Mouse (Mus musculus): ENCODE data around the gene Myt1. TPM values are rescaled to one million over a fixed set of nuclear protein-coding genes. Genes with fewer than 3 reads are reported as not detected.
"Not testable (repeated sequence)": the region's sequence is repeated elsewhere in the genome, so short reads cannot be mapped to it uniquely, and the experiment has no call there.

Myt1 gene
- polyA plus RNA-seq, 1 experiment from 2014 or later, result 0.06 TPM

DNA sequence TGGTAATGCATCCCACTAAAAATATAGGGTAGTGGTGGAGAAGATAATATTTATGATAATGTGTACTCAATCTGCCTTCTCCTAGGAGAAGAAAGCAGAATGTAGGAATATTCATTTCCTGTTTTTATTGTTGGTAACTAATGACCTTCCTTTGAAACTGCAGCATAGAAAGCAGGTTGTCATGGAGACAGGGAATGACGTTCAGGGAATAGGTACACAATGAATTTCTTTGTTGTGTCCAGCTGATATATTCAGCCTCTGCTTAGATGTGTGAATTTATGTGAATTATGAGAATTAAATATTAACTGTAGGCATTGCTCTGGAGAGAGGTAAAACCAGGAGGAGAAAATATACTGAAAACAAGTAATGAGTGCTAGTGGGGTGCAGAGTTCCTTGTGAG lies 18.3 kb downstream of the Myt1 start:
- no peaks in the 10 kb centered on the region for H3K9me3 ChIP-seq (replicated peaks)
- 39% methylated on average over 1 of the region's 1 CpGs for WGBS
- no peak overlapping the region for H3K4me3 ChIP-seq
- H3K9ac ChIP-seq, result no peak overlapping the region
- H3K36me3 ChIP-seq, result no peaks in the 10 kb centered on the region
- no peak overlapping the region for H3K4me2 ChIP-seq
- ATAC-seq (ENCODE audit: insufficient number of reproducible peaks, low FRiP score), result no peak
- no peaks in the 10 kb centered on the region for H3K4me1 ChIP-seq (replicated peaks)
- no peak overlapping the region for H3K27ac ChIP-seq (ENCODE audit: poor library complexity, severe bottlenecking)
- H3K27me3 ChIP-seq (replicated peaks), result no peaks in the 10 kb centered on the region

DNA sequence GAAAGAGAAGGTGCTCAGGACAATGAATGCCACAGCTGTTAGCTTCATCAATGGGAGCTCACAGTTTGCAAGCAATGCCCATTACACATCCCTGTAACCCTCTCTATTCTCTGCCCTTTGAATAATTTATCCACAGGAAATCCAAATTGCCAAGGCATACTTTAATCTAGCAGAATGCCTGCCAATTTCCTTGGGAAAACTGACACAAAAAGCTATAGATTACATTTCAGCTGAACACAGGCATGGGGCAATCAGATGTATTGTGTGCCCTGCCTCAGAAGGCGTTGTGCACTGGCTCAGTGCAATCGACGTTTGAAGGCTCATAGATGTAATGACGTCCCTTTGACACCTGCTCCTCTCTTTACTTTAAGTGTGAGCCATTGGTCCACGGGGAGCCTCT lies 24.7 kb downstream of the Myt1 start:
- no peak for ATAC-seq (ENCODE audit: insufficient number of reproducible peaks, low FRiP score)
- H3K9me3 ChIP-seq (replicated peaks), result no peaks in the 10 kb centered on the region
- H3K27ac ChIP-seq (ENCODE audit: poor library complexity, severe bottlenecking), result no peak overlapping the region
- H3K4me2 ChIP-seq, result no peak overlapping the region
- H3K4me1 ChIP-seq (replicated peaks), result no peaks in the 10 kb centered on the region
- WGBS, result 67% methylated on average over 5 of the region's 5 CpGs
- no peaks in the 10 kb centered on the region for H3K36me3 ChIP-seq
- H3K27me3 ChIP-seq (replicated peaks), result no peaks in the 10 kb centered on the region
- no peak overlapping the region for H3K9ac ChIP-seq
- no peak overlapping the region for H3K4me3 ChIP-seq

DNA sequence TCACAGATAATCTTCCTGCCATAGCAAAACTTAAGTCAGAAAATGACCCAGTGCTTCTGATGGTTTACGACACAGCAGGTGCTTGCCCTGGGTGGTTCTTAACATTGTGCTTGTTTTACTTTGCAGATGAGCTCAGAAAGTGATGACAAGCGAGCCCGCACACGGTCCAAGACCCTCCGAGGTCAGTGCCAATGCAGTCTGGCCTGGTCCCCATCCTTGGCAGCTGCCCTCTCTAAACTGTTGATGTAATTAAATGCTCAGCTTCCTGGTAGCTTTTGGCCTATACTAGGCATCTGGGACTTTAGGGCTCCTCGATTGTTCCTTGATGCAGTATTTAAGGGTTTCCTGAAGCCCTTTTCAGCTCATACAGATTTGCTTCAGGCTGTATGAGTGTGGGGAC lies 26.3 kb downstream of the Myt1 start:
- H3K36me3 ChIP-seq, result no peaks in the 10 kb centered on the region
- no peak overlapping the region for H3K27ac ChIP-seq (ENCODE audit: poor library complexity, severe bottlenecking)
- no peaks in the 10 kb centered on the region for H3K9me3 ChIP-seq (replicated peaks)
- 70% methylated on average over 6 of the region's 6 CpGs for WGBS
- H3K27me3 ChIP-seq (replicated peaks), result no peaks in the 10 kb centered on the region
- no peaks in the 10 kb centered on the region for H3K4me1 ChIP-seq (replicated peaks)
- H3K4me3 ChIP-seq, result no peak overlapping the region
- no peak overlapping the region for H3K4me2 ChIP-seq
- ATAC-seq (ENCODE audit: insufficient number of reproducible peaks, low FRiP score), result no peak
- H3K9ac ChIP-seq, result no peak overlapping the region

DNA sequence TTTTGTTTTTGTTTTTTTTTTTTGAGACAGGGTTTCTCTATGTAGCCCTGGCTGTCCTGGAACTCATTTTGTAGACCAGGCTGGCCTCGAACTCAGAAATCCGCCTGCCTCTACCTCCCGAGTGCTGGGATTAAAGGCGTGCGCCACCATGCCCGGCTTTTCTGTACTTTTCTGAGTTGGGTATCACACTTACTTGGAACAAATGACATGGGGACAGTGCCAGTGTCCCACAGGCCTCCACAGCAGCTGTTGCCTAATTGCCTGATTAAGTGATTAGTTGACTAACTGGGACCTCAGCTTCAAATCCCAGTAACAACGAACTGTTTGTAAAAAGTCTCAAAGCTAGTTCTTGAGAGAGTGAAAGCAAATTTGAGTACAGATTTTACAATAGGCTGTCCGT lies 30.1 kb downstream of the Myt1 start:
- ATAC-seq (ENCODE audit: insufficient number of reproducible peaks, low FRiP score); H3K27me3 ChIP-seq (replicated peaks); H3K4me3 ChIP-seq; H3K36me3 ChIP-seq; H3K9ac ChIP-seq; H3K4me2 ChIP-seq; H3K9me3 ChIP-seq (replicated peaks); H3K4me1 ChIP-seq (replicated peaks); H3K27ac ChIP-seq (ENCODE audit: poor library complexity, severe bottlenecking): not testable (repeated sequence)
- WGBS, result 82% methylated on average over 8 of the region's 8 CpGs

DNA sequence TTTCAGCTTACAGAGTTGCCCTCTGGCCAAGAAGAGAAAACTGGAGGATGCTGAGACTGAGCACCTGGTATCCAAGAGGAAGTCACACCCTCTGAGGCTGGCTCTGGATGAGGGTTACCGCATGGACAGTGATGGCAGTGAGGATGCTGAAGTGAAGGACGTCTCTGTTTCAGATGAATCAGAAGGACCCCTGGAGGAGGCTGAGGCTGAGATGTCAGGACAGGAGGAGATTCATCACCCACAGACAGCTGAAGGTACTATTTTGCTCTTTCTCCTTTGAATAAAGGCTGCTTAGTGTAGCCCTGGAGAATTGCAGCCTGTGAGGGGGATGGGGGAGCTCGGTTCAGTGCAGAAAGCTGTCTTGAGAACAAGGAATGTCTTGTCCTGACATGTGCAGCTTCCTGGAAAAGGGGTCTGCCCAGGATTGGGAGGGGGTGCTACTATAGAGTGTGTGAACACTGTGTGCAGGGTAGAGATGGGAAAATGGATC lies 32.6 kb downstream of the Myt1 start:
- Histone ChIP-seq H3K4me1 (replicated peaks) (no peaks in the 10 kb centered on the region), H3K36me3 (no peaks in the 10 kb centered on the region), H3K9me3 (replicated peaks) (no peaks in the 10 kb centered on the region), H3K9ac (no peak overlapping the region), H3K27me3 (replicated peaks) (0 out of 2 replicates have a peak, but pooled peaks cover under 1% of the 10 kb centered on the region), H3K4me2 (no peak overlapping the region), H3K27ac (ENCODE audit: poor library complexity, severe bottlenecking) (no peak overlapping the region), H3K4me3 (no peak overlapping the region)
- 59% methylated on average over 3 of the region's 3 CpGs for WGBS
- ATAC-seq (ENCODE audit: insufficient number of reproducible peaks, low FRiP score), result no peak

DNA sequence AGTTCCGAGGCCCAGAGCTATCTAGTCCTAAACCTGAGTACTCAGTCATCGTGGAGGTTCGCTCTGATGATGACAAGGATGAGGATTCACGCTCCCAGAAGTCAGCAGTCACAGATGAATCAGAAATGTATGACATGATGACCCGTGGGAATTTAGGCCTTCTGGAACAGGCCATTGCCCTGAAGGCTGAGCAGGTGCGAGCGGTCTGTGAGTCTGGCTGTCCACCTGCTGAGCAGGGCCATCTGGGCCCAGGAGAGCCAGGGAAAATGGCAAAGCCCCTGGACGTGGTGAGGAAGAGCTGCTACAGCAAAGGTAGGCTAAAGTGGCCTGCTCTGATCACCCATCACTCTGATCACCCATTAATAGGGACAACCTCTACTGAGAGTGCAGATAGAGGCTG lies 34.5 kb downstream of the Myt1 start:
- Histone ChIP-seq H3K4me1 (replicated peaks) (no peaks in the 10 kb centered on the region), H3K36me3 (no peaks in the 10 kb centered on the region), H3K4me3 (no peak overlapping the region), H3K9me3 (replicated peaks) (no peaks in the 10 kb centered on the region), H3K4me2 (no peak overlapping the region), H3K27ac (ENCODE audit: poor library complexity, severe bottlenecking) (no peak overlapping the region), H3K27me3 (replicated peaks) (0 out of 2 replicates have a peak, but pooled peaks cover 3% of the 10 kb centered on the region), H3K9ac (no peak overlapping the region)
- 67% methylated on average over 8 of the region's 8 CpGs for WGBS
- no peak for ATAC-seq (ENCODE audit: insufficient number of reproducible peaks, low FRiP score)

DNA sequence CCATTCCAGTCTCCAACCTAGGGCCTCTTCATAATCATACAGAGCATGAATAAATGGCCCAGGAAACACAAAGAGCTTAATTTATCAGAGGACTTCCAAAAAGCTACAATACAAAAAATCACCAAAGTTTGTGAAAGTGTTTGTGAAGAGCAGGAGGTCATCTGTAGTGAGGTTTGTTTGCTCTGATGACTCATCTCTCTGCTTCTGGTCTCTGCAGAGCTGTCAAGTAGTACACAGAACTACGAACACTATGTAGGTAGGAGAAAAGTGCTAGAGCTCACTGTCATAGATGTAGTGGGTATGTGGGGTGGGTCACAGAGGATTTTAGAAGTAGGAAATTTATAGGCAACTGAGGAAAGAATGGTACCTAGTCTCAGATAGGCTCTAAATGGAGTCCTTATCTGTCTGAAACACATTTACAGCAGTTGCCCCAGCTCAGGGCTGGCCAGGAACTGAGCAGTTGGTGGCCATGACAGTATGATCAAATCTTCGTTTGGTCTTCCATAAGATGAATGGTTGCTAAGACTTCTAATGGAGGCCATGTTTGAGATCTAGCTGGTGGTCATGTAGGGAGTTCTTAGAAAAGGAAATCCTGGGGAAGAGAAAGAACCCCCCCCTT lies 66.0 kb downstream of the Myt1 start:
- H3K4me1 ChIP-seq (replicated peaks), result no peaks in the 10 kb centered on the region
- 55% methylated on average over 2 of the region's 2 CpGs for WGBS
- H3K4me3 ChIP-seq, result no peak overlapping the region
- H3K27ac ChIP-seq (ENCODE audit: poor library complexity, severe bottlenecking), result no peak overlapping the region
- no peak overlapping the region for H3K9ac ChIP-seq
- H3K4me2 ChIP-seq, result no peak overlapping the region
- peaks cover 10% of the 10 kb centered on the region; the same call in 1 of the 2 replicates for H3K27me3 ChIP-seq (replicated peaks)
- no peak for ATAC-seq (ENCODE audit: insufficient number of reproducible peaks, low FRiP score)
- H3K9me3 ChIP-seq (replicated peaks), result no peaks in the 10 kb centered on the region
- H3K36me3 ChIP-seq, result no peaks in the 10 kb centered on the region

DNA sequence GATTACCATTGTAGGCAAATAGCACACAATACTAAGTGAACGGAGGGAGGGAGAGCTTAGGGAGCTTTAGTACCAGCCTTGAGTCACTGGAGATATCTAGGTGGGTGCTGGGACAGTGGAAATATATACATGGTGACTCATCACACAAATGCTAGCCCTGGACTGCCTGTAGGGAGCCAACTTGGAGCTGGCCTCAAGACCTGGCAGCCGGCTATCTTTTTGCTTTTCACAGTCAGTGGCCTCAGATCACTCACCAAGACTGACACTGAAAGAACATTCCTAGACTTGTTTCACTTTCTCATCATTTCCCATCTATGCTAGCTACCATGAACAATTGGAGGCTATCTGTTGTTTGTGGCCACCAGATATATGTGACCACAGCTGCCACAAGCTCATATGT lies 69.6 kb downstream of the Myt1 start:
- Histone ChIP-seq H3K9ac (no peak overlapping the region), H3K4me3 (no peak overlapping the region), H3K27ac (ENCODE audit: poor library complexity, severe bottlenecking) (no peak overlapping the region), H3K36me3 (no peaks in the 10 kb centered on the region), H3K27me3 (replicated peaks) (peaks cover 10% of the 10 kb centered on the region; the same call in 1 of the 2 replicates), H3K4me2 (no peak overlapping the region), H3K9me3 (replicated peaks) (no peaks in the 10 kb centered on the region), H3K4me1 (replicated peaks) (no peaks in the 10 kb centered on the region)
- no peak for ATAC-seq (ENCODE audit: insufficient number of reproducible peaks, low FRiP score)
- 62% methylated on average over 2 of the region's 2 CpGs for WGBS

DNA sequence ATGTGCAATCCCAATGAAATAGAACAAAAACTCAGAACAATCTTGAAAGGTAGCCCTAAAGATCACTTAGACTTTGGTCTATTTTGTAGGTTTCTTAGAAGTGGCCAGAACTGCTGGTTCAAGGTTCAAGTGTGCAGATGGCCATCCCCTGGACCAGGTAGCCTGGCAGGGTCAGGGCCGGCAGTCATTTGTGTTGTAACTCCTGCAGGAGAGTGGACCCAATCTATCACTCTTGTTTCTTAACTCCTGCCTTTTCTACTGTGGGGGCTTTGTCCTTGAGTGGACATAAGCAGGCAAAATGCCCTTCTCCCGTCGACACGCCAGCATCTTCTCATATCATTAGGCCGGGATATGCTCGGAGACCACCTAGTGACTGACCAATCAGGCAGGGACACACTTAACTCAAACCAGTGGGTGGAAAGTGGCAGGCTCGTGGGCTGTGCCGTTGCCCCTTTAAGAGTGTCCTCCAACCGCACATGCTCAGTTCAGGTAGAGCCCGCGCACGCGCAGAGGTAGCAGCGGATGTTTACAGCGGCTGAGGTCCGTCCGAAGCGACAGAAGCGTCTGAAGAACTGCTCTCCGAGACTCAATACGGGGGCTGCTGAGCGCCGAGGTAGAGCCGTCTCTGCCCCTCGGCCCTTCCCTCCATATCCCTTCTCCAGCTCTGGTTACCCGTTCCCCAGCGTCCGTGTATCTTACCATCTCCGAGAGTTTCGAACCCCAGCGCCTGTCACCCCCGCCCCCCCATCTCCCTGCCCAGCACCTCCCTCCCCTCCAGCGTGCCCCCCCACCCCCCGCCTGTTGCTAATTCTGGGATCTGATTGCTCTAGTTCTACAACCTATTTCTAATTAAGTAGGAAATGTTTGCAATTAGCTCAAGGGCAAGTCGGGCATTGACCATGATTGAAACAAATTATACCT lies 74.5 kb downstream of the Myt1 start, which contains the start of gene Pcmtd2:
TSS of gene Pcmtd2 (plus strand) at position 483 of the 921 bp plus-strand sequence.
- peak within 1 kb of the TSS; percentile 77 for H3K4me2 ChIP-seq
- peak; percentile 98 for ATAC-seq (ENCODE audit: insufficient number of reproducible peaks, low FRiP score)
- H3K9ac ChIP-seq, result peak within 1 kb of the TSS; percentile 89
- under 1% methylated on average over 35 of the region's 35 CpGs for WGBS
- no peaks in the 10 kb centered on the region for H3K27me3 ChIP-seq (replicated peaks)
- H3K4me3 ChIP-seq, result peak within 1 kb of the TSS; percentile 93
- H3K36me3 ChIP-seq, result peaks cover 5% of the 10 kb centered on the region
- H3K9me3 ChIP-seq (replicated peaks), result no peaks in the 10 kb centered on the region
- peak within 1 kb of the TSS; percentile 88 for H3K27ac ChIP-seq (ENCODE audit: poor library complexity, severe bottlenecking)
- peaks cover 9% of the 10 kb centered on the region for H3K4me1 ChIP-seq (replicated peaks)

DNA sequence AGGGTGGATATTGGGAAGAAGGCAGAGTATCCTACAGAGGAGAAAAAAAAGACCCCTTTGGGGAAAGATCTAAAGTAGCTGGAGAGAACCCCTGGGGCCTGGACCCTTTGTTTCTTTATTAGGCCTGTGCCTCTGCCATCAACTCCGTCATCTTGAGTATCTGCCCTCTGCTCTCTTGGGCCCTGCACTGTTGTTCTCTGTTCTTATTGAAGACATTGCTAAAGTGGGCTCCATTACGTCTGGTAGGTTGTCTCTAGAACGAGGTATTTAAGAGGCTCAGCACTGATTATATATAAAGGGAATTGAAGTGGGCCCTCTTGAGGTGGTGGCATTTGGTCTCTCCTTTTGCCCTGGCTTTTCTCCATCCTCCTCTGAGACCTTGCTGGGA lies 75.2 kb downstream of the Myt1 start:
- peaks cover 6% of the 10 kb centered on the region for H3K36me3 ChIP-seq
- WGBS, result 1% methylated on average over 3 of the region's 3 CpGs
- ATAC-seq (ENCODE audit: insufficient number of reproducible peaks, low FRiP score), result peak; percentile 38; the same call in 1 of the 2 replicates
- H3K9ac ChIP-seq, result peak overlapping the region; percentile 89
- H3K4me1 ChIP-seq (replicated peaks), result peaks cover 9% of the 10 kb centered on the region
- no peaks in the 10 kb centered on the region for H3K27me3 ChIP-seq (replicated peaks)
- H3K27ac ChIP-seq (ENCODE audit: poor library complexity, severe bottlenecking), result peak overlapping the region; percentile 88
- no peaks in the 10 kb centered on the region for H3K9me3 ChIP-seq (replicated peaks)
- H3K4me3 ChIP-seq, result peak overlapping the region; percentile 93
- peak overlapping the region; percentile 77 for H3K4me2 ChIP-seq

DNA sequence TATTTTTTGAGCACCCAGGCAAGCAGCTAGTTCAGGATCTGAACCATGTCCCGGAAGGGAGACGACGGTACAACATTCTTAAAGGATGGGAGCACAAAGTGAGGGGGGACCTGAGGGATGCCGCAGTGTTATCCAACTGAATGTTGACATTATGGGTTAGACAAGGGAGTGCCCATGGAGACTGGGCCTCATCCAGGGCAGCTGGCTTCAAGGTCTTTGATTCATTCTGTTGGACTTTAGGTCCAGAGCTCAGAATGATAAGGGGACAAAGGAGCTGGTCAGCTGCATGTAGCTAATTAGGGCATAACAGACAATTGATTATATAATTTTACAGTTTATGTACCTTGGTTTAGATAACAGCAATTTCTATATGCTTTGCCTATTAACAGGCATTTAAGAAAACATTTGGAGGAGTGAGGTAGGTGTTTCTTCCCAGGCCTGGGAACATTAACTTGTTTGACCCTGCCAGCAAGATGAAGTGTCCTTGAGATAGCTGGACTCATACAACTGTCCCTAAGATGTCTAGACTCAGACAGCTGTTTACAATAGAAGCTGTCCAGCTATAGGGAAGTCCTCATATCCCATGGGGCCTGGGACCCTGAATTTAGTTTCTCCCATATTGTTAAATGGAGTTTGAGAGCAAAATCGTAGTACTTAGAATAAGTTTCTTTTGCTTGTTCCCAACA lies 82.7 kb downstream of the Myt1 start:
- no peak overlapping the region for H3K4me3 ChIP-seq
- no peak for ATAC-seq (ENCODE audit: insufficient number of reproducible peaks, low FRiP score)
- 87% methylated on average over 5 of the region's 5 CpGs for WGBS
- no peaks in the 10 kb centered on the region for H3K27me3 ChIP-seq (replicated peaks)
- no peaks in the 10 kb centered on the region for H3K4me1 ChIP-seq (replicated peaks)
- H3K9ac ChIP-seq, result no peak overlapping the region
- H3K4me2 ChIP-seq, result no peak overlapping the region
- peaks cover 43% of the 10 kb centered on the region for H3K36me3 ChIP-seq
- no peaks in the 10 kb centered on the region for H3K9me3 ChIP-seq (replicated peaks)
- H3K27ac ChIP-seq (ENCODE audit: poor library complexity, severe bottlenecking), result no peak overlapping the region
